Mouse (Mus musculus): ENCODE results near the gene Anapc16. TPM values are rescaled to one million over a fixed set of nuclear protein-coding genes. Genes with fewer than 3 reads are reported as not detected.

Anapc16 gene
- polyA plus RNA-seq, 1 experiment from 2014 or later = 116 TPM

DNA sequence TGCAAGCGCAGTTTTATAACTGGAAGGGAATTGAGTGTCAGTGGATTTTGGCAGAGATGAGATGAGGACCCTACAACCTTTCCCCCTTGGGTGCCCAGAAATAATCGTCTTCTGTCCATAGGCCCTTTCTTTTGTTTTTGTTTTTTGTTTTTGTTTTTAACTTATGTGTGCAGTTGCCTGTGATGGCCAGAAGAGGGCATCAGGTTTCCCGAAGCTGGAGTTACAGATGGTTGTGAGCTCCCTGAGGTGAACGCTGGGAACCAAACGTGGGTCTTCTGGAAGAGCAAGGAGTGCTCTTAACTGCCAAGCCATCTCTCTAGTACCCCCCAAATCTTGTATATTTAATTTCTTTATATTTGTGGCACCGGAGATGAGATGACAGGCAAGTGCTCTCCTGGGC lies 36.2 kb downstream of the Anapc16 start:
- H3K27me3 ChIP-seq (replicated peaks) = no peaks in the 10 kb centered on the region; the same call in 1 of the 2 replicates
- no peak overlapping the region for H3K27ac ChIP-seq
- 91% methylated on average over 6 of the region's 6 CpGs for WGBS
- no peak for ATAC-seq (ENCODE audit: low FRiP score, low read depth)
- H3K4me1 ChIP-seq = peaks cover 28% of the 10 kb centered on the region
- no peak overlapping the region for H3K9ac ChIP-seq
- H3K4me2 ChIP-seq (replicated peaks) = no peak overlapping the region
- no peaks in the 10 kb centered on the region for H3K9me3 ChIP-seq
- H3K4me3 ChIP-seq = no peak overlapping the region
- H3K36me3 ChIP-seq = no peaks in the 10 kb centered on the region

DNA sequence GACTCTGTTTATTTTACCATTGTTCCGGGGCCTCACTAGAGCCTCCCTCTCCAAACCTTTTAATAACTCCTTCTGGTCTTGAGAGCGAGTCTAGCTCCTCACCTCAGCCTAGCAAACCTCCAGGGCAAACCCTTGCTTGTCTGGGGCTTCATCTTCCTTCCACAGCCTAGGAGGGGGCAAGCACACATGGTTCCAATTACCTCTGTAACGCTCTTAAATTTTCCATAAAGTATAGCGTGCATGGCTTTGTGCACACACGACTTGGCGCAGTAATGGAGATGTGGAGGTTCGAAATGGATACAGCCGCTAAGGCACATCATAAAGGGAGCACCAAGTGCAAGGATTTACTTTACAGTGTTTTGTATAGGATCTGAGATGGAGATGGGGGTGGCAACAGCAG lies 37.1 kb downstream of the Anapc16 start:
- H3K36me3 ChIP-seq = no peaks in the 10 kb centered on the region
- H3K9ac ChIP-seq = no peak overlapping the region
- H3K27me3 ChIP-seq (replicated peaks) = no peaks in the 10 kb centered on the region; the same call in 1 of the 2 replicates
- WGBS = 57% methylated on average over 8 of the region's 8 CpGs
- no peak for ATAC-seq (ENCODE audit: low FRiP score, low read depth)
- no peak overlapping the region for H3K4me3 ChIP-seq
- peak overlapping the region; percentile 55; the same call in 1 of the 2 replicates for H3K4me2 ChIP-seq (replicated peaks)
- H3K27ac ChIP-seq = peak overlapping the region; percentile 59; the same call in 1 of the 2 replicates
- H3K4me1 ChIP-seq = peaks cover 25% of the 10 kb centered on the region
- no peaks in the 10 kb centered on the region for H3K9me3 ChIP-seq

DNA sequence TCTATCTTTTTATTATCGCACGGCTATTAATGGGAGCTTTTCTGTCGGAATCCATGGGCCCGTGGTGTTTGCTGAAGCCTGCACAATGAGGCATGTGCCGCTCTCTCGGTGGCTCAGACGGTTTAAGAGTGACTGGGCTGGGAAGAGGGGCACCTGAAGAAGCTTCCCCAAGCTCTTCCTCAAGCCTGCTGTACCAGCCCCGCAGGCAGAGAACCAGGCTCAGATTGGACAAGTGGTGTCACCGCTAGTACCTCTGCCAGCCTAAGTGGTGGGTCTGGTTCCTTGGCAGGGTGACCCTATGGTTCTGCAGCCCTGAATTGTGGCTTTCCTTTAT lies 37.6 kb downstream of the Anapc16 start:
- Histone ChIP-seq H3K27ac (peak overlapping the region; percentile 59), H3K27me3 (replicated peaks) (no peaks in the 10 kb centered on the region), H3K9me3 (no peaks in the 10 kb centered on the region), H3K4me2 (replicated peaks) (peak overlapping the region; percentile 55), H3K4me1 (peaks cover 21% of the 10 kb centered on the region), H3K36me3 (no peaks in the 10 kb centered on the region), H3K9ac (0 out of 2 replicates have a peak overlapping the region, but pooled peaks have one; percentile 17), H3K4me3 (no peak overlapping the region)
- WGBS = 27% methylated on average over 9 of the region's 9 CpGs
- ATAC-seq (ENCODE audit: low FRiP score, low read depth) = 0 out of 2 replicates have a peak, but pooled peaks have one; percentile 3

DNA sequence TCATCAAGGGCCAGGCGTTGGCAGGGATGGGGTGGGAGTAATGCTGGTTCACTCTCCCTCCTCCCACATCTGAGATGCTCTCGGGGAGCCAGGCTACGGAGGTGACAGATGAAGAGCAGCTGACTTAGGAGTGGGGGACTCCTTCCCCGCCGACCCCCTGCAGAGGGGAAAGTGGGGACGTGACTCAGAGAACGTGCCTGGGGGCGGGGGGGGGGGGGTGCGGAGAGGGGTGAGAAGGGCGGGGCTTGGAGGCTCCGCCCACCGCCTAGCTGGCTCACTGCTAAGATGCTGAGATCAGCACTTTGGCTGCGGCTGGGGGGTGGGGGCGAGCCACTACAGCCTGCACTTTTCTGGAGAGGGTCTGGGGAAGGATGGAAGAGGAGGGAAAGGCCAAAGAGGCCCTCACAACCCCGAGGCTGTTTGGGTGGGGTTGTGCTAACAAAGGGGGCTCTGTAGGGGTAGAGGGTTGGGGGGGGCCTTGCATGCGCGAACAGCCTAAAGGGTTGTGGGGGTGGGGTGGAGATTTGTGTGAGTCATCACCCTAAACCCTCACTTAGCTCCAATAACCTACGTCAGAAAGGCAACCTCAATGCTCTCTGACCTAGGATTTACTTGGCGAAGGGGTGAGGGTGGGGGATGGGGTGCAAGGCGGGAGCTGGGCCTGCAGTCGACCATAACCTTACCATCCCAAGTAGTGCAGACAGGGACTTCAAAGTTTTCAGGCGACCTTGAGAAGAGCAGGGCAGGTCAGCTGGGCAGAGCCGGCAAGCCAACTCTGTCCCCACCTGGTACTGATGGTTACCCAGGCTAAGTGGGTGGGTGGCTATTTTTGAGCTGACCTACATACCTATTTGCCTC lies 38.2 kb downstream of the Anapc16 start:
- Histone ChIP-seq H3K4me1 (peaks cover 21% of the 10 kb centered on the region), H3K27ac (peak overlapping the region; percentile 59), H3K4me2 (replicated peaks) (peak overlapping the region; percentile 55), H3K9me3 (no peaks in the 10 kb centered on the region), H3K9ac (0 out of 2 replicates have a peak overlapping the region, but pooled peaks have one; percentile 17), H3K4me3 (peak overlapping the region; percentile 11; the same call in 1 of the 2 replicates), H3K27me3 (replicated peaks) (no peaks in the 10 kb centered on the region), H3K36me3 (no peaks in the 10 kb centered on the region)
- 5% methylated on average over 21 of the region's 23 CpGs for WGBS
- peak; percentile 77 for ATAC-seq (ENCODE audit: low FRiP score, low read depth)

DNA sequence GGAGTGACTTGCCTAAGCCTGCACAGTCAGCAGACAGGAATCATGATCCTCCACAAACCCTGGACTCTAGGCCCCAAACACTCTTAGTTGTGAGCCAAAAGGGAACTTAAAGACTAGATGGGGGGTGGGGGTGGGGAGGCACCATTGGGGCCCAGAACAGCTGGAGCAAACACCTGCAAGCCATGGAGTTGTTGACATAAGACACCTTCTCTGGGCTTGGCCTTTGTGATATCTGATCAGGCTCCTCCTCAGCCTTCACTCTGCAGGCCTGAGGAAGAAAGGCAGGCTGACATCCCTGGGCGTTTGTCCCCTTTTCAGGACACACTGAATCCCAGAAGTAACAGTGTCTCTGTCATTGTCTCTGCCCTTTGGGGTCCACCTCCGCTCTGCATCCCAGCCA lies 39.3 kb downstream of the Anapc16 start:
- H3K27ac ChIP-seq = no peak overlapping the region
- H3K9me3 ChIP-seq = no peaks in the 10 kb centered on the region
- H3K36me3 ChIP-seq = no peaks in the 10 kb centered on the region
- no peaks in the 10 kb centered on the region for H3K27me3 ChIP-seq (replicated peaks)
- H3K4me3 ChIP-seq = no peak overlapping the region
- ATAC-seq (ENCODE audit: low FRiP score, low read depth) = no peak
- no peak overlapping the region for H3K9ac ChIP-seq
- WGBS = 65% methylated on average over 2 of the region's 2 CpGs
- H3K4me1 ChIP-seq = peaks cover 24% of the 10 kb centered on the region
- no peak overlapping the region for H3K4me2 ChIP-seq (replicated peaks)

DNA sequence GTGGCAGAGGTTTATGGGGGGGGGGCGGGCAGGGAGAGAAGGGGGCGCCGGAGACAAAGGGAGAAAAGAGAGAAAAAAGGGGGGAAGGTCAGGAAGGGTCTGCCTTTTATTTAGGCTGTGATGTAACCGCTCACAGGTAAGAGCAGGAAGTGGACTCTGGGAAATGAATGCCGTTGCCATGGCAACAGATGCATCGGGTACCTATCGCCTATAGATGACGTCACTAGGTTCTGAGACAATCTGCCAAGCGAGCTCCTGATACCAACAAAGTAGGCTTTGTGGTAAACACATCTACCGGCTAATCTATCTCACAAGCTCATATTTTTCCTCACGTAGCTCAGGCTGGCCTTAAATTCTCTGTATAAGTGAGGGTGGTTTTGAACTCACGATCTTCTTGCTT lies 43.4 kb downstream of the Anapc16 start:
- H3K36me3 ChIP-seq = no peaks in the 10 kb centered on the region
- WGBS = 78% methylated on average over 12 of the region's 12 CpGs
- H3K9me3 ChIP-seq = no peaks in the 10 kb centered on the region
- no peak overlapping the region for H3K4me3 ChIP-seq
- no peaks in the 10 kb centered on the region for H3K27me3 ChIP-seq (replicated peaks)
- peaks cover 29% of the 10 kb centered on the region for H3K4me1 ChIP-seq
- ATAC-seq (ENCODE audit: low FRiP score, low read depth) = no peak
- H3K4me2 ChIP-seq (replicated peaks) = no peak overlapping the region
- H3K27ac ChIP-seq = no peak overlapping the region
- no peak overlapping the region for H3K9ac ChIP-seq

DNA sequence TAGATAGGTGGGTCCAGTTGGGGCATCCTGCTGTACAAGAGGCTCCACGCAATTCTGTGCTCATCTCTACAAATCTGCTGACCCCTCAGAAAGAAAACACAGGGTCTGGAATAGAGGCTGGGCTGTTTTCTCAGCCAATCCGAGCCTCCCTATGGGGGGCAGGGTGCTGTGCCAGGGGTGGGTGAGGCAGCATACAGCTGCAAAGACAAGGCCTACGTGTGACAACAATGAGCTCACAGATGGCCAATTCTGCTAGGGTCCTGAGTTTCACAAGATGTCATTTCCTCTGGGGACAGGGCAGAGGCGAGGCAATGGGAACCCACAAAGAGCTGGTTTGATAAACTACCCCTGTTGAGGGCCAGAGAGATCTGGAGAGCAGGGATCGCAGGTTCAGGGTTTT lies 44.5 kb downstream of the Anapc16 start:
- H3K4me1 ChIP-seq = peaks cover 24% of the 10 kb centered on the region
- H3K4me3 ChIP-seq = no peak overlapping the region
- H3K4me2 ChIP-seq (replicated peaks) = peak overlapping the region; percentile 51
- no peaks in the 10 kb centered on the region for H3K27me3 ChIP-seq (replicated peaks)
- peak; percentile 45; the same call in 1 of the 2 replicates for ATAC-seq (ENCODE audit: low FRiP score, low read depth)
- H3K9me3 ChIP-seq = no peaks in the 10 kb centered on the region
- 21% methylated on average over 5 of the region's 5 CpGs for WGBS
- H3K27ac ChIP-seq = 0 out of 2 replicates have a peak overlapping the region, but pooled peaks have one; percentile 15
- H3K9ac ChIP-seq = 0 out of 2 replicates have a peak overlapping the region, but pooled peaks have one; percentile 34
- H3K36me3 ChIP-seq = no peaks in the 10 kb centered on the region

DNA sequence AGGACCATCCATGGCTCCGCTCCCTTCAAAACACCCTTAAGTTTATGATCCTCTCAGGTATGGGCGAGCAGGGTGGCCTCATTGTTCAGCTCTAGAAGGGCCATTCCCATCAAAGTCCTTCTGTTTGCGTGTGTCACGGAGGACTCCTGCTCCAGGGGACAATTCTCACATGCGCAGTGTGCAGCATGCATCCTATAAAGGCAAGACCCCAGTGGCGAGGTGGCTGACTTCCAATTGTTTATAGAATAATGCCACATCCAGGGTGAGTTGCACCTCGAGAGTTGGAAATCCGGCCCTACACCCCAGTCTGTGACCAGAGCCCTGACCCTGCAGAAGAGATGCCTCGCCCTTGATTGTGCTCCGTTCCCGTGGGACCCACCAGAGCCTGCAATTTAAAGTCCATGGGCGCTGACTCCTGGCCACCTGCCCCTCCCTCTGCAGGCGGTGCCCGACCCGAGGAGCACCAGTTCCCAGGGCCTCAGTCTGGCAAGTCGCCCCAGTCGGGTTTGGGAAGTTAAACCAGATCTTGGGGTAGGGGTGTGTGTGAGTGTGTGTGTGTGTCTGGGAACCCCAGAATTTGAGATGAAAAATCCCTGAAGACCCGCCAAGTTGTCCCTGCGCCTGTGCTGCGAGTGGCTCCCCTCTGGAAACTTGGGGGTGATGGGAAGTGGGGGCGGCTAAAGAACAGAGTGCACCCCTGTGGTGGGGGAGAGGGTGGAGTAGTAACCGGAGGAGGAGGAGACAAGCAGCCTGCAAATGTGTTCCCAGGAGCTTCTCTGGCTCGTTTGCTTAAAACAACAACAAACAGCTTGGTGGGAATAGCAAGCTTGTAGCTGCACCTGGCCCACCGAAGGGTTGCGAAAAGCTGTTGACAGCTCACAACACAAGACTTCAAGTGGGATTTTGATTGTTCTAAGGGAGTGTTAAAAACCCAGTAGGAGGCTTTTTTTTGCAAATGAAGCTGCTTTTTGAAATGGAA lies 45.5 kb downstream of the Anapc16 start:
- peaks cover 26% of the 10 kb centered on the region for H3K4me1 ChIP-seq
- no peaks in the 10 kb centered on the region for H3K27me3 ChIP-seq (replicated peaks)
- peak overlapping the region; percentile 18 for H3K4me3 ChIP-seq
- no peaks in the 10 kb centered on the region for H3K36me3 ChIP-seq
- peak overlapping the region; percentile 51 for H3K4me2 ChIP-seq (replicated peaks)
- ATAC-seq (ENCODE audit: low FRiP score, low read depth) = peak; percentile 38; the same call in 1 of the 2 replicates
- 8% methylated on average over 25 of the region's 25 CpGs for WGBS
- H3K9me3 ChIP-seq = no peaks in the 10 kb centered on the region
- peak overlapping the region; percentile 34; the same call in 1 of the 2 replicates for H3K9ac ChIP-seq
- H3K27ac ChIP-seq = peak overlapping the region; percentile 0; the same call in 1 of the 2 replicates

DNA sequence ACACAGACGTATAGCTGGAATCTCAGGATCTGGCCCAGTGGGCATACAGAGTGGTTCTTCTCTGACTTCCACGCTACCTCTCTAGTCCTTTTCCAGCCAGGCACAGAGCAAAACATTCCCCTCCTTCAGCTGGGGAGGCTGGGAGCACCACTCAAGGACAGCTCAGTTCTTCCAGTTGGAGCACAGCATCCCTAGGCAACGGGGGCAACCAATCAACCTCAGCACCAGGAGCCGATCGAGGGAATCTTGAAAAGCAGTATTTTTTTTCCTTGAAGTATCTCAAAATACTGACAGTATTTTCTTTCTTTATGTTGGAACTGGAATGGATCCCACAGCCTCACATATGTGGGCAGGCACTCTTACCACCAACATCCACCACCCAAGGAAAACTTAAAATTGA lies 46.3 kb downstream of the Anapc16 start:
- Histone ChIP-seq H3K36me3 (no peaks in the 10 kb centered on the region), H3K4me3 (no peak overlapping the region), H3K27ac (no peak overlapping the region), H3K9me3 (no peaks in the 10 kb centered on the region), H3K27me3 (replicated peaks) (no peaks in the 10 kb centered on the region), H3K4me1 (peaks cover 31% of the 10 kb centered on the region), H3K4me2 (replicated peaks) (peak overlapping the region; percentile 51; the same call in 1 of the 2 replicates), H3K9ac (no peak overlapping the region)
- ATAC-seq (ENCODE audit: low FRiP score, low read depth) = no peak
- WGBS = 52% methylated on average over 5 of the region's 5 CpGs

DNA sequence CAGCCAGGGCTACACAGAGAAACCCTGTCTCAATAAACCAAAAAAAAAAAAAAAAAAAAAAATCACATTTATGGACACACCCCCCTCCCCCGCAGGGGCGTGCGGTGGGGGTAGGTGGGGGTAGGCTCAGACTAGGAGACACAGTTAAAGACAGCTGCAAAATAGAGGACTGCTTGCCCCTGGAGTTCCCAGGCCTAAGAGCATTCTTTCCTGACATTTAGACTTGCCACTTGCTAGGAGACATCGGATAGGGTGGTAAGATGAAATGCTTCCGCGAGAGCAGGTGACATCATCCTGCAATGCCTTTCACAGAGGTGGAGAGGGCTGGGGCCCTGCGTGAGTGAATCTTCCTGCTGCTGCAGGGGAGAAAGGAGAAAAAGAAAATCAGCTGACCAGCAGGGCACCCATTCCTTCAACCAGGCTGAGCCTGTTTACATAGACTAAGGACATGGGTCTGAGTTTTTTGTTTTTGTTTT lies 49.3 kb downstream of the Anapc16 start:
- no peak overlapping the region for H3K9ac ChIP-seq
- no peaks in the 10 kb centered on the region for H3K27me3 ChIP-seq (replicated peaks)
- no peak overlapping the region for H3K4me2 ChIP-seq (replicated peaks)
- H3K36me3 ChIP-seq = peaks cover 3% of the 10 kb centered on the region; the same call in 1 of the 2 replicates
- WGBS = 41% methylated on average over 7 of the region's 7 CpGs
- no peaks in the 10 kb centered on the region for H3K9me3 ChIP-seq
- peaks cover 49% of the 10 kb centered on the region for H3K4me1 ChIP-seq
- no peak overlapping the region for H3K4me3 ChIP-seq
- H3K27ac ChIP-seq = no peak overlapping the region
- no peak for ATAC-seq (ENCODE audit: low FRiP score, low read depth)

DNA sequence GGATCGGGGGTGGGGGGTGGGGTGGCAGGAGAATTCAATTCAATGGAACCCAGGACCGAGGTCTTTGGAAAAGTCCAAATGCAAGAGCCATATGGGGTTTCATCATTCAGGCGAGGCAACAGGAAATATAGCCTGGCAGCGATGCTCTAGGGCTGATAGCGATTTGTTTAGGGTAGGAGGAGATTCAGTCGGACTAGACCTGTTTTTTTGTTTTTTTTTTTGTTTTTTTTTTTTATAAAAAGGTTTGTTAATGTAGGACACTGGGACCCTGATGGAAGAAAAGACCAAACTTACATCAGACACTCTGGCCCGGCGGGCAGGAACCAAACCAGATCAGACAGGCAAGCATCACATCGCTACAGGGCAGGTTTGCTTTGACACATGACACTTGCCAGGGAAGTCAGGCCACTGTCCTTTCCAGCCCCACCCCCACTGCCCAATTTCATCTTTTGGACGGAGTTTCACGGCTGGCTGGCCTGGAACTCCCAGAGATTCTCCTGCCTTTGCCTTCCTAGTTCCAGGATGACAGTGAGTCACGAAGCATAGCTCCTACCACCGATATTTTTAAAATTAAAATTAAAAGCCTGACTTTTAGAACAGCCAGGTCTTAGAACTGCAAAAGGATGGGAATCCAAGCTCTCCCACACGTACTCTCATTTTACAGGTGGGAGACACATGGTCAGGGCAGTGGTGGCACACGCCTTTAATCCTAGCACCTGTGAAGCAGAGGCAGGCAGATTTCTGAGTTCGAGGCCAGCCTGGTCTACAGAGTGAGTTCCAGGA lies 50.0 kb downstream of the Anapc16 start:
- no peaks in the 10 kb centered on the region for H3K9me3 ChIP-seq
- ATAC-seq (ENCODE audit: low FRiP score, low read depth) = no peak
- H3K4me2 ChIP-seq (replicated peaks) = peak overlapping the region; percentile 90
- H3K36me3 ChIP-seq = peaks cover 3% of the 10 kb centered on the region; the same call in 1 of the 2 replicates
- no peaks in the 10 kb centered on the region for H3K27me3 ChIP-seq (replicated peaks)
- WGBS = 17% methylated on average over 16 of the region's 16 CpGs
- peak overlapping the region; percentile 95 for H3K9ac ChIP-seq
- peak overlapping the region; percentile 91 for H3K4me3 ChIP-seq
- peak overlapping the region; percentile 84 for H3K27ac ChIP-seq
- H3K4me1 ChIP-seq = peaks cover 42% of the 10 kb centered on the region
